Mouse (Mus musculus) cerebellum, adult 8-10 months (tissue): ENCODE data around the gene Exoc4.
A peak's percentile ranks its signal among the peaks of the same experiment; 100 is the strongest.

ENCODE experiments used
- DNase-seq: peaks from one replicate; pipeline ENCODE4 v3.0.0; 2022

The Exoc4 gene

GRCm38 (mm10) chr6:33681778-33682640 is 433.1 kb downstream of the Exoc4 start:
- peak; percentile 28 for DNase-seq

- DNase-seq: no peak
Observed at GRCm38 (mm10) chr6:33683533-33683932, 434.6 kb downstream of the Exoc4 start.

- DNase-seq: no peak
Observed at GRCm38 (mm10) chr6:33685321-33685720, 436.4 kb downstream of the Exoc4 start.

- no peak for DNase-seq
Observed at GRCm38 (mm10) chr6:33690601-33691000, 441.7 kb downstream of the Exoc4 start.

GRCm38 (mm10) chr6:33696976-33697375 is 448.1 kb downstream of the Exoc4 start:
- DNase-seq: no peak

GRCm38 (mm10) chr6:33708907-33709306 is 460.0 kb downstream of the Exoc4 start:
- DNase-seq: no peak

- DNase-seq: no peak
Observed at GRCm38 (mm10) chr6:33709340-33709739, 460.5 kb downstream of the Exoc4 start.

- DNase-seq: no peak
Observed at GRCm38 (mm10) chr6:33711742-33712141, 462.9 kb downstream of the Exoc4 start.

GRCm38 (mm10) chr6:33712540-33713118 is 463.7 kb downstream of the Exoc4 start:
- DNase-seq: no peak

- no peak for DNase-seq
Observed at GRCm38 (mm10) chr6:33716254-33716965, 467.5 kb downstream of the Exoc4 start.

- no peak for DNase-seq
Observed at GRCm38 (mm10) chr6:33721166-33721565, 472.3 kb downstream of the Exoc4 start.

GRCm38 (mm10) chr6:33722811-33723210 is 473.9 kb downstream of the Exoc4 start:
- no peak for DNase-seq

GRCm38 (mm10) chr6:33724596-33724995 is 475.7 kb downstream of the Exoc4 start:
- DNase-seq: no peak

- DNase-seq: no peak
Observed at GRCm38 (mm10) chr6:33727271-33727670, 478.4 kb downstream of the Exoc4 start.

GRCm38 (mm10) chr6:33732214-33732613 is 483.3 kb downstream of the Exoc4 start:
- DNase-seq: no peak

GRCm38 (mm10) chr6:33733602-33734001 is 484.7 kb downstream of the Exoc4 start:
- DNase-seq: no peak

- DNase-seq: no peak
Observed at GRCm38 (mm10) chr6:33734032-33734431, 485.1 kb downstream of the Exoc4 start.

GRCm38 (mm10) chr6:33738857-33739291 is 490.0 kb downstream of the Exoc4 start:
- DNase-seq: no peak

GRCm38 (mm10) chr6:33739304-33739703 is 490.4 kb downstream of the Exoc4 start:
- DNase-seq: no peak

- DNase-seq: no peak
Observed at GRCm38 (mm10) chr6:33755976-33756375, 507.1 kb downstream of the Exoc4 start.

- DNase-seq: peak; percentile 48
Observed at GRCm38 (mm10) chr6:33761557-33761956, 512.7 kb downstream of the Exoc4 start.

GRCm38 (mm10) chr6:33763245-33763644 is 514.4 kb downstream of the Exoc4 start:
- DNase-seq: no peak

- peak; percentile 20 for DNase-seq
Observed at GRCm38 (mm10) chr6:33763970-33764369, 515.1 kb downstream of the Exoc4 start.

GRCm38 (mm10) chr6:33769251-33769650 is 520.4 kb downstream of the Exoc4 start:
- no peak for DNase-seq
